9 mouse cellular contexts compared by ENCODE assay signal in the genomic region with DNA sequence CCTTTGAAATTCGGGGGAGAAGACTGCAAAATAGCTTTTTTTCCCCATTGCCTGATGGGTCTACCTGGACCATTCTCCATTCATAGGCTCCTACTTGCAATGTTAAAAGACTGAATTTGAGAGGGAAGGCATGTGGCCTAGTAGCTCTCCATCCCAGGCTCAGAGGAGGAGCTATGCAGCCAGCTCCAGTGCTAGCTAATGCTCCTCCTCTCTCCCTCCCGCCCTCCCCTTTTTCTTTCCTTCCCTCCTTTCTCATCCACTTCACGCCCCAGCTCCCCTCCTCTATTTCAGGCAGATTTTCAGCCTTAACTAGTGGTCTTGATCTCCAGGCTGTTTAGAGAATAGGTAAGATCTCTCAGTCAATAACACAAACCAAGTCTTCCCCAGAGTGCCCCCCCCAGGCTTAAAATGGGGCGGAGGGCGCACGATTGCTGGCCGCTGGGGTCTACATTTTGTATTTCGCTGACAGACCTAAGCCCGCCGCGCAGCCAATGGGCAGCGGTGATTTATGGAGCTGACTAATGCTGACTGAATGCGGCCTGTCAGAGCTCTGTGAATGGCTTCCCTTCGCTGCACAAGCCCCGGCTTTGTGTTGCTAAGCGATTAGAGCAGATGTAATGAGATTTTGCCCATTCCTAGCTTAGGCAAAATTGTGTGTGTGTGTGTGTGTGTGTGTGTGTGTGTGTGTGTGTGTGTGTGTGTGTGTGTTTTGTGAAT. TPM values are rescaled to one million over a fixed set of nuclear protein-coding genes. Genes with fewer than 3 reads are reported as not detected.
A peak's percentile ranks its signal among the peaks of the same experiment; 100 is the strongest.
DNase-seq lines count a peak whose midpoint lies in the region; ATAC-seq and TF ChIP-seq lines count a peak whose summit lies in the region.
"Had no signal": no experiment of that assay in that cellular context is flagged by ENCODE, and none has a peak within 500 bp of the region (broad histone marks: within the 10 kb centered on the region; RNA-seq: fewer than 3 reads in every experiment).

No protein-coding gene starts in this region.

- no peak for TF ChIP-seq EP300 in heart, adult 2 months (IDR thresholded peaks at IDR 0.05; ENCODE audit: insufficient read depth, low read depth, low read length)

- no peak for TF ChIP-seq POLR2A in heart, adult 2 months (IDR thresholded peaks at IDR 0.05; ENCODE audit: insufficient read depth, low read depth, low read length)

- no peak overlapping the region for H3K4me2 ChIP-seq in heart, embryonic 16.5 days (ENCODE audit: low read depth, low read length)
- peak overlapping the region; percentile 42 for H3K4me2 ChIP-seq in forebrain, postnatal 0 days (ENCODE audit: low read depth)

- 2% methylated on average over 16 of the region's 16 CpGs for WGBS in heart, embryonic 16.5 days
- WGBS in heart, adult 2 months = 6% methylated on average over 16 of the region's 16 CpGs
- under 1% methylated on average over 16 of the region's 16 CpGs for WGBS in forebrain, postnatal 0 days

- TF ChIP-seq CTCF in heart, adult 2 months (IDR thresholded peaks at IDR 0.05) = no peak
- TF ChIP-seq CTCF in forebrain, postnatal 0 days (IDR thresholded peaks at IDR 0.05; ENCODE audit: low read depth) = peak; percentile 10; the same call in 1 of the 2 replicates

- no peak overlapping the region for H3K27ac ChIP-seq in heart, embryonic 16.5 days (ENCODE audit: low read length)
- H3K27ac ChIP-seq in heart, adult 2 months = no peak overlapping the region
- H3K27ac ChIP-seq in forebrain, postnatal 0 days (ENCODE audit: low read depth, low read length) = peak overlapping the region; percentile 78

- ATAC-seq in heart, embryonic 16.5 days (replicated peaks; ENCODE audit: extremely low read depth, insufficient read depth, low FRiP score) = no peak
- peak; percentile 77 for ATAC-seq in forebrain, postnatal 0 days
- no peak for ATAC-seq in inflammation-experienced regulatory T-cells, adult 6 months

- H3K79me2 ChIP-seq in heart, adult 2 months (replicated peaks; ENCODE audit: control insufficient read depth, insufficient read depth, low read length) = no peaks in the 10 kb centered on the region

- intact Hi-C loops in heart, adult 2 months (cut with DNase I) = no loop called here

- H3K9me3 ChIP-seq in heart, embryonic 16.5 days (replicated peaks; ENCODE audit: control insufficient read depth, low read length) = no peaks in the 10 kb centered on the region
- no peaks in the 10 kb centered on the region for H3K9me3 ChIP-seq in forebrain, postnatal 0 days (ENCODE audit: low read length)

- no peak for DNase-seq in heart, adult 2 months
- DNase-seq in adrenal gland, adult 2 months = peak; percentile 72
- DNase-seq in forebrain, postnatal 0 days = peak; percentile 84
- DNase-seq in mesoderm, embryonic 11.5 days (ENCODE audit: low read depth, low spot score) = peak; percentile 90
- DNase-seq in spleen, postnatal 4 days (ENCODE audit: low spot score in 2 of 2) = no peak
- DNase-seq in cerebellum, adult 18-20 months = no peak

- H3K36me3 ChIP-seq in heart, embryonic 16.5 days (ENCODE audit: control insufficient read depth, insufficient read depth) = no peaks in the 10 kb centered on the region
- no peaks in the 10 kb centered on the region for H3K36me3 ChIP-seq in heart, adult 2 months (ENCODE audit: control insufficient read depth, insufficient read depth, low read length)
- H3K36me3 ChIP-seq in forebrain, postnatal 0 days (ENCODE audit: insufficient read depth) = no peaks in the 10 kb centered on the region
- H3K36me3 ChIP-seq: G1E had no signal

- H3K27me3 ChIP-seq in heart, embryonic 16.5 days (ENCODE audit: control insufficient read depth, insufficient read depth, low read length) = peaks cover 92% of the 10 kb centered on the region
- H3K27me3 ChIP-seq in heart, adult 2 months (ENCODE audit: control insufficient read depth, insufficient read depth, low read length) = peaks cover 12% of the 10 kb centered on the region
- no peaks in the 10 kb centered on the region for H3K27me3 ChIP-seq in forebrain, postnatal 0 days (ENCODE audit: insufficient read depth, low read length)

- H3K9ac ChIP-seq in heart, embryonic 16.5 days (ENCODE audit: low read length) = no peak overlapping the region
- no peak overlapping the region for H3K9ac ChIP-seq in heart, adult 2 months (ENCODE audit: low read depth, low read length)
- no peak overlapping the region for H3K9ac ChIP-seq in forebrain, postnatal 0 days

- peaks cover 7% of the 10 kb centered on the region for H3K4me1 ChIP-seq in heart, embryonic 16.5 days (ENCODE audit: control insufficient read depth, insufficient read depth, low read length)
- H3K4me1 ChIP-seq in heart, adult 2 months (ENCODE audit: control insufficient read depth, insufficient read depth, low read length) = no peaks in the 10 kb centered on the region
- H3K4me1 ChIP-seq in forebrain, postnatal 0 days (ENCODE audit: insufficient read depth) = peaks cover 13% of the 10 kb centered on the region

- H3K4me3 ChIP-seq in heart, embryonic 16.5 days (ENCODE audit: low read length) = 0 out of 2 replicates have a peak overlapping the region, but pooled peaks have one; percentile 4
- no peak overlapping the region for H3K4me3 ChIP-seq in heart, adult 2 months
- peak overlapping the region; percentile 16; the same call in 1 of the 2 replicates for H3K4me3 ChIP-seq in forebrain, postnatal 0 days (ENCODE audit: low read depth, low read length)

RNA-seq across cellular contexts. Expression of gene Ascl1, which starts 4.9 kb away (rescaled TPM):
- 0.32 and 0.93 TPM in 2 replicates for polyA plus RNA-seq in heart, embryonic 16.5 days (2015; fragmentation: Nextera tagmentation; extraction: Ambion mirVana)
- under 1 TPM in 1 of 2 experiments, not detected in 1; 0.10 TPM for total RNA-seq in heart, adult 2 months (2021)
- polyA plus RNA-seq in heart, adult 2 months (2012; rRNA removed) = 0.06 TPM in 1 of 2 replicates, not detected in the other
- total RNA-seq in adrenal gland, adult 2 months (2021) = 1 to 10 TPM in 1 of 2 experiments, under 1 TPM in 1; 0.58 to 1.8 TPM
- polyA plus RNA-seq in adrenal gland, adult 2 months (2012; rRNA removed) = 1.8 and 2.1 TPM in 2 replicates
- total RNA-seq in forebrain, postnatal 0 days (2014; rRNA removed) = 19.5 and 25.1 TPM in 2 replicates
- polyA plus RNA-seq in forebrain, postnatal 0 days (2015; fragmentation: Nextera tagmentation; extraction: Ambion mirVana) = 4.7 and 5.6 TPM in 2 replicates
- not detected for polyA plus RNA-seq in inflammation-experienced regulatory T-cells, adult 6 months (2017; shearing (Covaris generic))
- total RNA-seq: G1E had no signal
- polyA plus RNA-seq: G1E had no signal

RNA-seq across cellular contexts. Expression of gene Pah, which starts 33.0 kb away (rescaled TPM):
- polyA plus RNA-seq in heart, embryonic 16.5 days (2015; fragmentation: Nextera tagmentation; extraction: Ambion mirVana) = 0.32 TPM in 1 of 2 replicates, not detected in the other
- total RNA-seq in heart, adult 2 months (2021) = 10 to 100 TPM; 11.2 to 12.0 TPM
- 0.14 and 0.56 TPM in 2 replicates for polyA plus RNA-seq in heart, adult 2 months (2012; rRNA removed)
- total RNA-seq in adrenal gland, adult 2 months (2021) = 1 to 10 TPM in 1 of 2 experiments, not detected in 1; 2.6 TPM
- polyA plus RNA-seq in adrenal gland, adult 2 months (2012; rRNA removed) = 0.36 TPM in 1 of 2 replicates, not detected in the other
- not detected in 2 replicates for total RNA-seq in forebrain, postnatal 0 days (2014; rRNA removed)
- 0.14 and 0.22 TPM in 2 replicates for polyA plus RNA-seq in forebrain, postnatal 0 days (2015; fragmentation: Nextera tagmentation; extraction: Ambion mirVana)
- not detected for polyA plus RNA-seq in inflammation-experienced regulatory T-cells, adult 6 months (2017; shearing (Covaris generic))
- total RNA-seq: G1E had no signal
- polyA plus RNA-seq: G1E had no signal

Comparison
In these comparisons a context has a peak if more than half of its experiments do, and no peak if none do; other contexts are left out.
1. DNase-seq: peak in adrenal gland, adult 2 months (single experiment), forebrain, postnatal 0 days (single experiment) and mesoderm, embryonic 11.5 days (single experiment); none in heart, adult 2 months (0 of 2), spleen, postnatal 4 days (0 of 2) and cerebellum, adult 18-20 months (0 of 2).